Mouse (Mus musculus) hindbrain, embryonic 10.5 days (tissue): ENCODE measurements around the gene 5730455P16Rik. TPM values are rescaled to one million over a fixed set of nuclear protein-coding genes. Genes with fewer than 3 reads are reported as not detected.
"Not testable (repeated sequence)": the region's sequence is repeated elsewhere in the genome, so short reads cannot be mapped to it uniquely, and the experiment has no call there.

Experiments used
- DNase-seq: peaks from one replicate; pipeline ENCODE4 v3.0.0-alpha.2; 2017; ENCODE audit warnings: low spot score
- H3K27ac ChIP-seq: fragments of 300-500 bp; sonication (generic); 2 replicates; pipeline ENCODE4 v1.5.1; 2016; ENCODE audit warnings: mild to moderate bottlenecking, moderate library complexity
- H3K27me3 ChIP-seq: fragments of 300-500 bp; sonication (generic); 2 replicates; pipeline ENCODE4 v1.6.1; 2016; ENCODE audit warnings: mild to moderate bottlenecking; ENCODE audit not compliant: poor library complexity, insufficient read depth, severe bottlenecking
- H3K36me3 ChIP-seq: fragments of 300-500 bp; sonication (generic); 2 replicates; pipeline ENCODE4 v1.6.1; 2016; ENCODE audit warnings: mild to moderate bottlenecking, moderate library complexity
- H3K4me1 ChIP-seq: fragments of 300-500 bp; sonication (generic); replicated peaks from 2 replicates; pipeline ENCODE4 v1.6.1; 2016; ENCODE audit warnings: mild to moderate bottlenecking
- H3K4me3 ChIP-seq: fragments of 300-500 bp; sonication (generic); 2 replicates; pipeline ENCODE4 v1.5.1; 2016; ENCODE audit warnings: mild to moderate bottlenecking, moderate library complexity
- H3K9me3 ChIP-seq: fragments of 300-500 bp; sonication (generic); 2 replicates; pipeline ENCODE4 v1.6.1; 2016; ENCODE audit warnings: mild to moderate bottlenecking, moderate library complexity
- WGBS: fragments of 180-500 bp; shearing (Covaris S2); methylation state at CpG from one replicate; pipeline ENCODE4 v1.1.7; 2016; 5-methylcytosine and 5-hydroxymethylcytosine counted together
- polyA plus RNA-seq: library from polyadenylated mRNA; unstranded; fragments of >200 nt; fragmentation: Nextera tagmentation; extraction: Ambion mirVana; gene quantifications from 2 replicates; pipeline ENCODE4 v1.2.1, GENCODE M21; 2016

5730455P16Rik gene
- polyA plus RNA-seq, 1 experiment from 2014 or later = 19.4 TPM

GRCm38 (mm10) chr11:80391407-80392120 lies 13.7 kb upstream of the 5730455P16Rik start:
- H3K9me3 ChIP-seq = no peaks in the 10 kb centered on the region
- H3K4me3 ChIP-seq = no peak overlapping the region
- H3K27me3 ChIP-seq = no peaks in the 10 kb centered on the region
- DNase-seq = no peak
- WGBS = 88% methylated on average over 2 of the region's 2 CpGs
- no peak overlapping the region for H3K27ac ChIP-seq
- H3K36me3 ChIP-seq = peaks cover 100% of the 10 kb centered on the region
- peaks cover 5% of the 10 kb centered on the region; the same call in 1 of the 2 replicates for H3K4me1 ChIP-seq

- Histone ChIP-seq H3K9me3 (no peaks in the 10 kb centered on the region), H3K4me3 (no peak overlapping the region), H3K4me1 (peaks cover 21% of the 10 kb centered on the region), H3K36me3 (peaks cover 99% of the 10 kb centered on the region), H3K27ac (no peak overlapping the region), H3K27me3 (no peaks in the 10 kb centered on the region)
- DNase-seq = no peak
- 88% methylated on average over 1 of the region's 1 CpGs for WGBS
These were observed 12.1 kb upstream of the 5730455P16Rik start for GRCm38 (mm10) chr11:80389885-80390284.

- Histone ChIP-seq H3K36me3 (peaks cover 71% of the 10 kb centered on the region), H3K9me3 (no peaks in the 10 kb centered on the region), H3K27ac (no peak overlapping the region), H3K4me3 (peak overlapping the region; percentile 65), H3K27me3 (no peaks in the 10 kb centered on the region), H3K4me1 (peaks cover 33% of the 10 kb centered on the region)
- WGBS = 89% methylated on average over 2 of the region's 2 CpGs
- no peak for DNase-seq
These were observed 9.0 kb upstream of the 5730455P16Rik start for GRCm38 (mm10) chr11:80386790-80387189.

DNA sequence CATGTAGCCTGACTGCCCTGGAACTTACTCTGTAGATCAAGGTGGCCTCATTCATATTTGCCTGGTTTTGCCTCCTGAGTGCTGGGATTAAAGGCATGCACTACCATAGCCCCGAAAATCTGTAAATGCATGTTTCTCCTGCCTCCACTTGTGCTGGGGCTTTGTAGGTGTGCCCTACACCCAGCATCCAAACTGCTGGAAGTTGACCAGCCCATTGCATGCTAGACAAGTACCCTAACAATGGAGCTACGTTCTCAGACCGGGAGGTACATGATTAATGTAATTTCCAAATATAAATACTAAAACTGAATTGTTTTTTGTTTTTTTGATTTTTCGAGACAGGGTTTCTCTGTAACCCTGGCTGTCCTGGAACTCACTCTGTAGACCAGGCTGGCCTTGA lies 7.2 kb upstream of the 5730455P16Rik start:
- Histone ChIP-seq H3K9me3 (no peaks in the 10 kb centered on the region), H3K27me3 (no peaks in the 10 kb centered on the region), H3K4me1 (peaks cover 33% of the 10 kb centered on the region), H3K36me3 (peaks cover 53% of the 10 kb centered on the region), H3K27ac (no peak overlapping the region), H3K4me3 (peak overlapping the region; percentile 65)
- WGBS = 71% methylated on average over 4 of the region's 4 CpGs
- DNase-seq = no peak

DNA sequence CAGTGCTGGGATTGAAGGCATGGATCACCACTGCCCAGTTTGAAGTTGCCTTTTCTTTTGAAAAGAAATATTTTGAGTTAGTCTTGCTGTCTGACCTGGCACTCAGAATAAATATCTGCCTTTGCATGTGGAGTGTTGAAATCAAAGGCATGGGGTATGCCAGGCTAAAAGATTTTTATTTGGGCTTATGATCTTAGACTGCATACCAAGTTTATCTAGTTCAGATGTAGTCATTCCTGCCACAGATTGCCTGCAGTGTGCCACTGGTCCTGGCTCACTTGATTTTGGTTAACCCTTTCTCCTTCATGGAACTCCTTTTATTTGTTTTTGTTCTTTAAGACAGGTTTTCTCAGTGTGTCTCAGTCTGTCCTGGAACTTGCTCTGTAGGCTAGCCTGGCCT lies 6.6 kb upstream of the 5730455P16Rik start:
- Histone ChIP-seq H3K9me3 (no peaks in the 10 kb centered on the region), H3K4me3 (peak overlapping the region; percentile 65), H3K36me3 (peaks cover 47% of the 10 kb centered on the region), H3K4me1 (peaks cover 33% of the 10 kb centered on the region), H3K27me3 (no peaks in the 10 kb centered on the region), H3K27ac (peak overlapping the region; percentile 96)
- DNase-seq = no peak

- H3K27ac ChIP-seq = peak overlapping the region; percentile 96
- peaks cover 33% of the 10 kb centered on the region for H3K4me1 ChIP-seq
- no peaks in the 10 kb centered on the region for H3K27me3 ChIP-seq
- WGBS = under 1% methylated on average over 20 of the region's 20 CpGs
- no peaks in the 10 kb centered on the region for H3K9me3 ChIP-seq
- peaks cover 39% of the 10 kb centered on the region for H3K36me3 ChIP-seq
- DNase-seq = peak; percentile 50
- peak overlapping the region; percentile 65 for H3K4me3 ChIP-seq
These were observed 5.8 kb upstream of the 5730455P16Rik start for GRCm38 (mm10) chr11:80383626-80384046.

- peaks cover 34% of the 10 kb centered on the region for H3K36me3 ChIP-seq
- under 1% methylated on average over 33 of the region's 33 CpGs for WGBS
These were observed 5.3 kb upstream of the 5730455P16Rik start, which contains the start of gene Zfp207 for GRCm38 (mm10) chr11:80383019-80383625. Zfp207 (plus strand) TSS chr11:80383279.

DNA sequence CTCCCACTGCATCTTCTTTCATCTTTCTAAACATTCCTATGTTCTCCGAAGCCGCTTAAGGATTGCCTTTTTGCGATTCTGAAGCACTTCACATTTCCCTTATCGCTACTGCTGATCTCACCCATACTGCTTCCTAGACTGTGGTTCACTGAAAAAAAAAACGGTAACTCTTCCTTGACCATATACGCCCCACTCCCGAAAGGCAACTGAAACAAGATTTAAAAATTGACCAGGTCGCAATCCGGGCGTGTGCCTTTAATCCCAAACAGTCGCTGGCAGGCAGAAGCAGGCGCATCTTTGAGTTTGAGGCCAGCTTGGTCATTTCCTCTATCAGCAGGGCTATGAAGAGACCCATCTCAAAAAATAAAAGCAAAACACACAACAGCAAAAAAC lies 4.8 kb upstream of the 5730455P16Rik start:
- peak overlapping the region; percentile 96 for H3K27ac ChIP-seq
- peak; percentile 42 for DNase-seq
- H3K36me3 ChIP-seq = peaks cover 29% of the 10 kb centered on the region
- no peaks in the 10 kb centered on the region for H3K27me3 ChIP-seq
- peak overlapping the region; percentile 65 for H3K4me3 ChIP-seq
- peaks cover 36% of the 10 kb centered on the region for H3K4me1 ChIP-seq
- 12% methylated on average over 12 of the region's 12 CpGs for WGBS
- no peaks in the 10 kb centered on the region for H3K9me3 ChIP-seq

More at GRCm38 (mm10) chr11:80383019-80383625, 5.3 kb upstream of the 5730455P16Rik start, which contains the start of gene Zfp207:
- Histone ChIP-seq H3K27ac (peak within 1 kb of the TSS; percentile 96), H3K27me3 (no peaks in the 10 kb centered on the region), H3K4me3 (peak within 1 kb of the TSS; percentile 65), H3K4me1 (peaks cover 34% of the 10 kb centered on the region), H3K9me3 (no peaks in the 10 kb centered on the region)
- peak; percentile 97 for DNase-seq

DNA sequence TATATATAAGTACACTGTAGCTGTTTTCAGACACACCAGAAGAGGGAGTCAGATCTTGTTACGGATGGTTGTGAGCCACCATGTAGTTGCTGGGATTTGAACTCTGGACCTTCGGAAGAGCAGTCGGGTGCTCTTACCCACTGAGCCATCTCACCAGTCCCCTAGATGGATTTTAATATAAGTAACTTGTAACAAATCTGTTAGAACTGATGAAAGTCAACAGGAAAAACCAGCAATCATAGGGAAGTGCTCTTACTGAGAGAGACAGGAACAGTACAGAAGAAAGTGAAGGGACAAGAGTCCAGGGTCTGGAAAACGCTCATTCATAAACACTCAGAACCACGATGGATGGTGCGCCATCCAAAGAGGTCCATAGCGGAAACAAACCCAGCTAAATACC lies 1.4 kb upstream of the 5730455P16Rik start:
- 96% methylated on average over 7 of the region's 7 CpGs for WGBS
- H3K27ac ChIP-seq, H3K9me3 ChIP-seq, DNase-seq, H3K27me3 ChIP-seq, H3K4me3 ChIP-seq: not testable (repeated sequence)
- Histone ChIP-seq H3K4me1 (peaks cover 20% of the 10 kb centered on the region), H3K36me3 (peaks cover 16% of the 10 kb centered on the region)

DNA sequence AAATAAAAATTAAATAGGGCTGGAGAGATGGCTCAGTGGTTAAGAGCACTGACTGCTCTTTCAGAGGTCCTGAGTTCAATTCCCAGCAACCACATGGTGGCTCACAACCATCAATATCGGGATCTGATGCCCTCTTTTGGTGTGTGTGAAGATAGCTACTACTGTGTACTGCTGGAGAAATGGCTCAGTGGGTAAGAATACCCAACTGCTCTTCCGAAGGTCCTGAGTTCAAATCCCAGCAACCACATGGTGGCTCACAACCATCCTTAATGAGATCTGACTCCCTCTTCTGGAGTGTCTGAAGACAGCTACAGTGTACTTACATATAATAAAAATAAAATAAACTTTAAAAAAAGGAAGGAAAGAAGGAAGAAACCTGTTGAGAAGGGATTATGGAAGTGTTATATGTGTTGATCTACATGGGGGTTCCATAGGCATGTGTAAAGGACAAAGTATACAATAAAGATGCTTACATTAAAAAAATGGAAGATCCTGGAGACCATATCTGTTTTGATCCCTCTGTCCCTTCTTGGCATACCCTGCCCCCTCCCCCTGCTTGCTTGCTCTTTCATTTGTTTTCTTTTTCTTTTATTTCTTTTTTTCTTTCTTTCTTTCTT lies 726 bp upstream of the 5730455P16Rik start:
- WGBS = 57% methylated on average over 2 of the region's 2 CpGs
- Histone ChIP-seq H3K4me1 (peaks cover 20% of the 10 kb centered on the region), H3K36me3 (peaks cover 22% of the 10 kb centered on the region), H3K4me3 (peak overlapping the region; percentile 73), H3K27ac (peak overlapping the region; percentile 94)
- DNase-seq, H3K27me3 ChIP-seq, H3K9me3 ChIP-seq: not testable (repeated sequence)

DNA sequence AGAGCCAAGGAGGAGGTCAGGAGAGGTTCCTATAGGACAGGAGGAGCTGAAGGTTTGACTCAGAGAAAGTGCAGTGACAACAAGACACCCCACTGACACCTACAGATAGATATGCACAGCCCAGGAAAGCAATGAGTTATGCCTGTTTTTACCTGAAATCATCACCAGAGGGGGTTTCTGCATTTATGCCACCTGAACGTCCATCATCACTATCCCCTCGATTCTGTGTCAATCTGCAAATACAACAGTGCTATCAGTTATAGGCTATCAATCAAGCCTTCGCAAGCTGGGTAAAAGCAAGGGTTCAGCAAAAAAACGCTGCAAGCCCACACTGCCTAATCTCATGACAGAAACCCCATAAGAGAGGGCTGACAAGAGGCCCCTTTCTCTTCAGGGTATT lies 1.2 kb downstream of the 5730455P16Rik start:
- no peak for DNase-seq
- Histone ChIP-seq H3K27me3 (no peaks in the 10 kb centered on the region), H3K4me3 (peak overlapping the region; percentile 73), H3K9me3 (no peaks in the 10 kb centered on the region), H3K36me3 (peaks cover 41% of the 10 kb centered on the region), H3K27ac (no peak overlapping the region), H3K4me1 (peaks cover 14% of the 10 kb centered on the region)
- 84% methylated on average over 4 of the region's 4 CpGs for WGBS

DNA sequence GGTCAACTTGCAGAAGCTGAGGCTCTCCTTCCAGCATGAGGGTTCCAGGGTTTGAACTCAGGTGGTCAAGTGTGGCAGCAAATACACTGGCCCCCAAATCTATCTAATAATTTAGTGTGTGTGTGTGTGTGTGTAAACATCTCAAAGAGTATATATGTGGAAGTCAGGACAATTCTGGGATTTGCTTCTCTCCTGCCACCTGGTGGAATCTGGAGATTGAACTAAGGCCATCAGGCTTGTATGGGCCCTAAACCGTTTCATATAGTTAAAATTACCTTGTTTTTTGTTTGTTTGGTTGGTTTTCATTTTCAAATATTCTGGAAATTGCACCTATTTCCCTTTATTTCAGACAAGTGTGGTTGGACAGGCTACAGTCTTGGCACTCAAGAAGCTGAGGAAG lies 8.9 kb downstream of the 5730455P16Rik start:
- WGBS = 95% methylated on average over 1 of the region's 1 CpGs
- no peak for DNase-seq

GRCm38 (mm10) chr11:80354832-80355231 lies 23.0 kb downstream of the 5730455P16Rik start:
- DNase-seq = no peak
- Histone ChIP-seq H3K27ac (no peak overlapping the region), H3K4me3 (no peak overlapping the region), H3K9me3 (no peaks in the 10 kb centered on the region), H3K27me3 (no peaks in the 10 kb centered on the region), H3K4me1 (no peaks in the 10 kb centered on the region), H3K36me3 (peaks cover 22% of the 10 kb centered on the region)
- WGBS = 35% methylated on average over 4 of the region's 4 CpGs

More for the DNA sequence above, 8.9 kb downstream of the 5730455P16Rik start:
- no peak overlapping the region for H3K4me3 ChIP-seq
- peaks cover 91% of the 10 kb centered on the region for H3K36me3 ChIP-seq
- H3K27ac ChIP-seq = no peak overlapping the region
- H3K9me3 ChIP-seq = no peaks in the 10 kb centered on the region
- H3K27me3 ChIP-seq = no peaks in the 10 kb centered on the region
- H3K4me1 ChIP-seq = no peaks in the 10 kb centered on the region
